Mouse (Mus musculus) testis, postnatal 10 days (tissue): ENCODE measurements at regions not wholly inside any gene's neighbourhood (a gene's known extent, or its start where the extent isn't known, plus 50 kb on each side); places are given as distances from the start of the nearest gene placed in this dataset.
"Not testable (repeated sequence)": the region's sequence is repeated elsewhere in the genome, so short reads cannot be mapped to it uniquely, and the experiment has no call there.

Source experiments
- DNase-seq: peaks from one replicate; pipeline ENCODE4 v3.0.0; 2021; ENCODE audit warnings: low spot score

DNA sequence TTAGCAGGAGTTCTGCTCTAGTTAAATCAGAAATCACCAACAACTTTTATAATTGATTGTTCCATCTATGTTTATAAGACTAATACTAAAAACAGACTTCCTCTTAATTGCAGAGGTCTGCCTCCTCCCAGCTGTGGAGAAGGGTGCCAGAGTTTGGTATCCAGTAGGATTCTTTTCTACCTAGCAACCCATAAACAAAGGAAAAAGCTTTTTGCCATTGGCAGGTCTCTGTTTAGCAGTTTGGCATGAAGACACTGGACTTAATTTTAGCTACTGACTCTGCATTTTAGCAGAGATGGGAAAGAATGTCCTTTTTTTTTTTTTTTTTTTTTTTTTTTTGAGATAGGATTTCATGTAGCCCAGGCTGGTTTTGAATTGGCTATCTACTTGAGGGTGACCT is 1628.4 kb downstream of the A830018L16Rik start:
- DNase-seq, result no peak

DNA sequence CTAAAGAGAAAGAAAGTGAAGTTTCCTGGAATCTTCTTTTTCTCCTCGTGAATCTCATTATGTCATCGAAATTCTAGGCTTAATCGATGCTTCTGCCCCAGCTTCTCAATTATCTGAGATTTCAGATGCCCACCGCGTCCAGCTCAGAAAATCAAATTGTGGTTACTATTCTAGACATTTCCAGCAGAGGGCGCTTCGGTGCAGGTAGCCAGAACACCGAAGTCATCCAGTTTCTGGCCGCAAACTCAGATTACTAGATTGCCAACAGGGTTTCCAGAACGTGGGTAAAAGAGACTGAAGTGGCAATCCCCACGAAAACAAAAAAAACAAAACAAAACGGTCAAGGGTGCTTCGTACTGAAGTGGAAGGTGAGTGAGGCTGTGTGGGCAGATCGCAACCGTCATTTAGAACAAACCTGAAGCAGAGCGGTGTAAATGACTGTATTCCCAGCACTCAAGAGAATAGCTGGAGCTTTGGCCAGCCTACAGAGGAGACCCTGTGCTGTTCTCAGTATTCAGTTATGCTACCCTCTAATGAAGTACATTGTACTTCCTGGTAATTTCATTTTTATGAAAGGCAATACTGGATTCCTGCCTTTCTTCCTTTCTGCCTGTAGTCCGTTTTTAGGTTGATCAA is 1636.4 kb downstream of the A830018L16Rik start:
- peak; percentile 61 for DNase-seq

DNA sequence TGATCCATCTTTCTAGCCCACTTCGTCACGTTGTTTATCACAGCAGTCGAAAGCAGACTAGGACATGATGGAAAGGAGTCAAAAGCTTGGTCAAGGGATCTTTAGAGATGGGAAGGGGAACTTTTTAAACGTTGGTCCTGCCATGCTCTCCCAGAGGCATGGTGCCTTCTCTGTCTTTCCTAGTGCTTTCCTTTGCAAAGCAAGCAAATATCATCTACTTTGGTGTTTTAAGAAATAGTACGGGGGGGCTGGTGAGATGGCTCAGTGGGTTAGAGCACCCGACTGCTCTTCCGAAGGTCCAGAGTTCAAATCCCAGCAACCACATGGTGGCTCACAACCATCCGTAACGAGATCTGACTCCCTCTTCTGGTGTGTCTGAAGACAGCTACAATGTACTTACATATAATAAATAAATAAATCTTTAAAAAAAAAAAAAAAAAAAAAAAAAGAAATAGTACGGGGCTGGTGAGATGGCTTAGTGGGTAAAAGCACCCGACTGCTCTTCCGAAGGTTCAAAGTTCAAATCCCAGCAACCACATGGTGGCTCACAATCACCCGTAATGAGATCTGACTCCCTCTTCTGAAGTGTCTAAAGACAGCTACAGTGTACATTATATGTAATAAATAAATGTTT is 1637.6 kb downstream of the A830018L16Rik start:
- not testable (repeated sequence) for DNase-seq

DNA sequence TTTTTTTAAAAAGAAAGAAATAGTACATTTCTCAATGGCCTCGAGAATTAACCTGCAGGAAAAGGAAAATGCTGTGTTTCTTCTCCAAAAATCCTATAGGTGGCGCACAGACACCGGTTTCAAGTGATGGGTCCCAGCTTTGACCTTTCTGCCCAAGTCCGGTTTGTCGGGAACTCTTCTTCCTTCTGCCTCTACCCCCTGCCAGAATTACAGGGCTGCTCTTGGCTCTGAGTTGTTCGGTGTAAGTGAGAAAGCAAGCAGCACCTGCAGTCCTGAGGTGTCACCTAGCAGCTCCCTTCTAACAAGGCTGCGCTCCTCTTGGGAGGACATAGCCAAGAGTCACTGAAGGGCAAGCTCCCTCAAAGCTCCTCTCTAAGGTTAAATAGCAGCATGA is 1638.2 kb downstream of the A830018L16Rik start:
- no peak for DNase-seq

DNA sequence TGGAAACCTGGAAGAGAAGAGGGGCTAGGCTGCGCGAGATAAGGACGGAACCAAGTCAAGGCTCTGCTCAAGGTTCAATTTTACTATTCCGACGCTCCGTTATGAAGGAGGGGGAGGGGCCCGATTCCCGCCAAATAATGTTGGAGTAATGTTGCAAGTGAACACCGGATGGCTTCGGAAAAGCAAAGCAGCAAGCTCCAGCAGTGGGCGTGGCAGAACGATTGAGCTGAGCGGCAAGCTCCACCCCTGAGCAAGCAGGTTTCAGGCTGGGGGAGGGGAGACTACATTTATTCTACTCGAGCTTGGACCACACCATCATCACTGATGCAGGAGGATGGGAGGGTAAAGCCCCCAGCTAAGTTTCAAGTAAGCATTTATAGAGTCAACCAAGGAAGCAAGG is 1643.8 kb downstream of the A830018L16Rik start:
- DNase-seq, result no peak

DNA sequence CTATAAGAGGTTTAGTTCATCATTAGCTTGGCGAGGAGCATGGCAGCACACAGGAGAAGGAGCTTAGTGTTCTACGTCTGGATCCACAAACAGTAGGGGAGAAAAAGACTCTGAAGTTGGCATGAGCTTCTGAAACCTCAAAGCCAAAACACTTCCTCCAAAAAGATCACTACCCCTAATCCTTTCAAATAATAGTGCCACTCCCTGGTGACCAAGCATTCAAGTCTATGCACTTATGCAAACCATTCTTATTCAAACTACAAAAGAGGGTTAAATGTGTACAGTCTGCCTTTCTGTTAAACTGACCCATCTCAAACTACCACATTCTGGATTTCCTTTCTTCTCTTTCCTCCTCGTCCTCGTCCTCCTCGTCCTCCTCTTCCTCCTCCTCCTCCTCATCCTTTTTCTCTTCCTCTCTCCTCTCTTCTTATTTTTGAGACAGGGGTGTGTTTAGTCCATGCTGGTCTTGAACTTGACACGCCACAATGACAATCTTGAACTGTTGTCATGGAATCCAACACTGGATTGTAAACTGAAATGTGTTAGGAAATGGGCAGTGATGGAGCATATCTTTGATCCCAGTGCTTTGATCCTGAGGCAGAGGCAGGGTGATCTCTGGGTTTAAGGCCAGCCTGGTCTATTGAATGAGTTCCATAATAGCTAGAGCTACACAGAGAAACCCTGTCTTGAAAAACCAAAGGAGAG is 1645.9 kb downstream of the A830018L16Rik start:
- no peak for DNase-seq
